Mouse (Mus musculus): ENCODE measurements around the gene Dpp8. TPM values are rescaled to one million over a fixed set of nuclear protein-coding genes. Genes with fewer than 3 reads are reported as not detected.

The Dpp8 gene
- 47.5 TPM for polyA plus RNA-seq (2017; shearing (Covaris generic))

DNA sequence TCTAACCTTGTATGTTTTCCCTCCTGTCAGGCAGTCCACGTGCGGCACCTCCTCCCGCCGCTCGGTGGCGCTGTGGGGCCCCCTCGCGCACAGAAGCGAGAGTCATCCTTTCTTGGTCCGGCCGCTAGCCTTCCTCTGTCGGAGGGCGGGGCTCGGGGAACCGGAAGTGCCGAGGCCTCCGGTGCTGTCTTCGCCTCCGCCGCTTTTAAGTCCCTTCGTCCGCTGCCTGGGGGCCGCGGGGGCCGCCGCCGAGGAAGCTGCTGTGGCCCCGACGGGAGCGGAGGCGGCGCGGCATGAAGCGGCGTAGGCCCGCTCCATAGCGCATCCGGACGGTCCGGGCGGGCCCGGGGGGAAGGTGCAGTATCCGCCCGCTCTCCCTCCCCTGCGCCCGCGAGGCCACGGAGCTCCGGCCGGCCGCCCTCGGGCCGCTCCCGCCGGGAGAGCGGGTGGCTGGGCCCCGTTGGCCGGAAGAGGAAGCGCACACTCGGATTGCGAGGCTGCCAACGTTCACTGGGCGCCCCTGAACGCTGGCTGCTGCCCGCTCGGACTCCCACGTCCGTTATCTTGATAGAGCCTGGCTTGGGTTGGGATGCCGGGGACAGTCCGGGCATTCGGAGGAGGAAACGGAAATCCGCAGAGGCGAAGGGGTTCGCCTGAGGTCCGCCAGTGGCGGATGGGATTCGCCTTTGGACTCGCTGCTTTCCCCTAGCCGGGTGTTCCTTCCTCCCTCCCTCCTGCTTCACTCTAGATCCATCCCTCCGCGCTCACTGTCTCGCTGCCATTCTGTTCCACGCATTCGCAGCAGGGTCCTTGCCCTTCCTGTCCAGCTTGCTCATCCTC, at the start of gene Dpp8:
Gene Dpp8 (plus strand): TSS at position 146 of the 840 bp plus-strand sequence.

DNA sequence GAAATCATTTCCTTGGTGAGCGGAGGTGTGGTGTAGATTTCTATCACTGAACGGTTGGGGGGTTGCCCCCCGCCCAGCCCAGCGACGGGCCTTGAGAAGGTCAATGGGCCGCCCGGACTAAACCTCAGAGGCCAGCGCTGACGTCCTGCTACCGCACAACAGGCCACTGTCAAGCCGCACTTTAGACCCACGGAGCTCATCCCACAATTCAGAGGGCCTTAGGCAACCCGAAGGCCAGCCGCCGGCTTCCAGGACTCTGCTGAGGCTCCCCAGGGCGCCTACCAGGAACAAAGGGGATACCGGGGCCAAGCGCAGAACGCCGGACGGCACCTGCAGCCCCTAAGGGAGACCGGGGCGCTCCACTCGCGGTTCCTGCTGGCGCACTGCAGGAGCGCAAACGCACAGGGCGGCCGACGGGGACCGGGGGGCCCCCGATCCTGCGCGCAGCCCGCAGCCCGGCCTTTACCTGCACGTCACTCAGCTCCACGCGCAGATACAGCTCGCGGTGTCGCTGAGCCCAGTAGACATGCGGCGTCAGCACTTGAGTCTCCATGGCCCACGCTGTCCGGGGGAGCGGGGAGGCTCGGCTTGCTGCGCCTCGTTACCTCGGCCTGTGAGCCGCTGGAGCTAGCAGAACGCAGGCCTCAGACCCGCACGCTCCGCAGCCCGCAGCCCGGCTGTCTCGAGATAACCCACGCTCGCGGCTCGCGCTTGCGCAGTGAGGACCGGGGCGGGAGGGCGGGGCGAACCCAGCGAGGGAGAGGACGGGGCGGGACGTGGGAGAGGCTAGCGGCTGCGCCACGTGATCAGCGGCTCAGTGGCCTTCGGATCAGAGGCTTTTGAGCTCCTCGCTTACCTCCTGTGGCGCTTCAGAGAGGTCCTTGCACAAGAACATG, 11.0 kb upstream of the Dpp8 start, which contains the start of gene Hacd3:
Gene Hacd3 (minus strand): TSS at position 703 of the 896 bp plus-strand sequence.

DNA sequence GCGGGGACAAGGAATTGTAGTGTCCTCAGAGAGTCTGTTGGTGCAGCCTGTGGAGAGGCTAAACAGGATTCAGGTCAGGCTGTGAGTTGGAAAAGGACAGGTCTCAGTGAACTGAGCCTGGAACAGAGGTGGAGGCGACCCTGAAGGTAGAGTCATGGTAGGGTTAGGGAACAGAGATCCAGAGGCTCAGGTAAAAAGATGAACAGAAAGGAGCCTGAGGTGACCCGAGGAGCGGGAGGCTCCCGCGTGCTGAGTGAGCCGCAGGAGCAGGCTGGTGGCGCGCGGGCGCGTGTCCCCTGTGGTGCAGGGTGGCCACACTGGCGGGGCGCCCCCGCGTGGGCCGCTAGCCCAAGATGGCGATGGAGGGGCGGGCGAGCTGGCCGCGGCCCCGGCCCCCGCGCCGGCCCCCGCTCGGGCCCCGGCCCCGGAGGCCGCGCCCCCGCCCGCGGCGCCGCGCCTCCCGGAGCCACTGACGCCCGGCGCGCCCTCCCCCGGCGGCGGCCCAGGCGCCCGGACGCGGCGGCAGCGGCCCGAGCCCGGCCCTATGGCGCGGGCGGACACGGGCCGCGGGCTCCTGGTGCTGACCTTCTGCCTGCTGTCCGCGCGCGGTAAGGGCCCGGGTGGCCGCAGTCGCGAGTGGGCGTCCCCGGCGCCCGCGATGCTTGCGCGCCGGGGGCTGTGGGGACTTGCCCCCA, 68.9 kb downstream of the Dpp8 start, which contains the start of gene Igdcc4:
Gene Igdcc4 (plus strand): TSS at position 496 of the 695 bp plus-strand sequence.

Other genes starting within 250 kb of the Dpp8 start
- gene Dennd4a, start 221.1 kb upstream of the Dpp8 start, polyA plus RNA-seq (2017; shearing (Covaris generic)) = 32.7 TPM
- gene Slc24a1, start 80.8 kb upstream of the Dpp8 start, polyA plus RNA-seq (2017; shearing (Covaris generic)) = 0.05 TPM
- 48.8 TPM for gene Ints14, start 71.5 kb upstream of the Dpp8 start, polyA plus RNA-seq (2017; shearing (Covaris generic))
- gene Hacd3, start 10.7 kb upstream of the Dpp8 start, polyA plus RNA-seq (2017; shearing (Covaris generic)) = 183 TPM
- not detected for gene Igdcc4, start 69.1 kb downstream of the Dpp8 start, polyA plus RNA-seq (2017; shearing (Covaris generic))
- gene Igdcc3, start 108.8 kb downstream of the Dpp8 start, polyA plus RNA-seq (2017; shearing (Covaris generic)) = not detected
- gene Parp16, start 162.9 kb downstream of the Dpp8 start, polyA plus RNA-seq (2017; shearing (Covaris generic)) = 7.2 TPM
- not detected for gene Cilp, start 232.8 kb downstream of the Dpp8 start, polyA plus RNA-seq (2017; shearing (Covaris generic))

Measured in activated CD4-positive, CD25-positive, alpha-beta regulatory T cell, adult 9 weeks (primary cell).